Mouse (Mus musculus) embryonic facial prominence, embryonic 11.5 days (tissue): ENCODE data around the gene Olfr1416. TPM values are rescaled to one million over a fixed set of nuclear protein-coding genes. Genes with fewer than 3 reads are reported as not detected.

ENCODE experiments used
- ATAC-seq: fragments of 200-750 bp; cut with Nextera tagmentation; replicated peaks from 2 replicates; pipeline ENCODE4 v1.8.0; 2017; ENCODE audit warnings: low read depth; ENCODE audit not compliant: insufficient number of reproducible peaks, low FRiP score, low TSS enrichment
- DNase-seq: peaks from one replicate; pipeline ENCODE4 v3.0.0-alpha.2; 2015; ENCODE audit warnings: low spot score
- H3K27ac ChIP-seq: fragments of 300-500 bp; sonication (generic); replicated peaks from 2 replicates; pipeline ENCODE4 v1.5.1; 2014; ENCODE audit warnings: mild to moderate bottlenecking, low read depth, low read length, control low read depth
- H3K27me3 ChIP-seq: fragments of 300-500 bp; sonication (generic); 2 replicates; pipeline ENCODE4 v1.6.1; 2014; ENCODE audit warnings: mild to moderate bottlenecking, low read length, moderate library complexity, mixed read lengths; ENCODE audit not compliant: control insufficient read depth, insufficient read depth
- H3K36me3 ChIP-seq: fragments of 300-500 bp; sonication (generic); replicated peaks from 2 replicates; pipeline ENCODE4 v1.6.1; 2014; ENCODE audit warnings: low read depth, mild to moderate bottlenecking, low read length, moderate library complexity, mixed read lengths; ENCODE audit not compliant: control insufficient read depth, insufficient read depth
- H3K4me1 ChIP-seq: fragments of 300-500 bp; sonication (generic); 2 replicates; pipeline ENCODE4 v1.6.1; 2014; ENCODE audit warnings: low read length, mixed read lengths; ENCODE audit not compliant: control insufficient read depth, insufficient read depth
- H3K4me2 ChIP-seq: fragments of 300-500 bp; sonication (generic); 2 replicates; pipeline ENCODE4 v1.6.1; 2014; ENCODE audit warnings: low read depth, mild to moderate bottlenecking, control low read depth, low read length, moderate library complexity
- H3K4me3 ChIP-seq: fragments of 300-500 bp; sonication (generic); 2 replicates; pipeline ENCODE4 v1.5.1; 2014; ENCODE audit warnings: low read depth, low read length, control low read depth
- H3K9ac ChIP-seq: fragments of 300-500 bp; sonication (generic); replicated peaks from 2 replicates; pipeline ENCODE4 v1.6.1; 2014; ENCODE audit warnings: mild to moderate bottlenecking, control low read depth, low read length
- H3K9me3 ChIP-seq: fragments of 300-500 bp; sonication (generic); replicated peaks from 2 replicates; pipeline ENCODE4 v1.6.1; 2016; ENCODE audit warnings: mild to moderate bottlenecking, low read length, inconsistent platforms, mixed read lengths; ENCODE audit not compliant: control insufficient read depth
- WGBS: fragments of 180-500 bp; shearing (Covaris S2); extraction: QIAGEN DNeasy Blood & Tissue Kit; methylation state at CpG from one replicate; pipeline ENCODE4 v1.1.7; 2014; 5-methylcytosine and 5-hydroxymethylcytosine counted together
- polyA plus RNA-seq: library from polyadenylated mRNA; unstranded; fragments of >200 nt; fragmentation: Nextera tagmentation; extraction: Ambion mirVana; gene quantifications from 2 replicates; pipeline ENCODE4 v1.2.1, GENCODE M21; 2014

The Olfr1416 gene
- polyA plus RNA-seq, 1 experiment from 2014 or later: not detected

DNA sequence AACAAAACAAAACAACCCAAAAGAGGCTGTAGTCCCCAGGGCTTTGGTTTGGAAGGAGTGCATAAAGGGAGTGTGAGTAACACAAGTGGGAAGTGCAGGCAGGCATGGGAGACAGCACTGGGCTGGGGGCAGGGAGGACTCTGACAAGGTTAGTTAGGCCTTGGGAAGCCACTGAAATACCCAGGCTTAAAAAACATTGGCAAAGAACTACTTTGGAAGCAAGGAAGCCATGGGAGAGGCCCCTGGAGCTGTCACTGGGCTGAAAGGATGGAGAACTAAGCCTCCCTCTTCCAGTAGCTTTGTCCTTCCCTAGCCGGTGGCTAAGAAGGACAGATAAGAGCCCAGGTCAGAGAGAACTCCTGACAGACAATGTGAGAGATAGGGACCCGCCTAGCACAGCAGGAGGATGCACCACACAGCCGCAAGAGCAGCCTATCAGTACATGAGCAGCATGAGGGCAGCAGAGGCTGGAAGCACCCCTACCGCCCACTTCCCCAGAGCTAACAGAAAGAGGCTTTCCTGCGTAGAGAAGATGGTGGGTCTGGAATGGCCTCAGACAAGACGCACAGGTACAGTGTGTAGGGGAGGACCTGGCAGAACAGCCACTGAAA lies 43.4 kb downstream of the Olfr1416 start:
- Histone ChIP-seq H3K9me3 (no peaks in the 10 kb centered on the region), H3K4me3 (no peak overlapping the region), H3K27me3 (no peaks in the 10 kb centered on the region), H3K36me3 (peaks cover 4% of the 10 kb centered on the region; the same call in 1 of the 2 replicates), H3K9ac (no peak overlapping the region), H3K27ac (no peak overlapping the region), H3K4me2 (no peak overlapping the region), H3K4me1 (no peaks in the 10 kb centered on the region)
- no peak for ATAC-seq
- DNase-seq: no peak
- WGBS: 72% methylated on average over 6 of the region's 6 CpGs

DNA sequence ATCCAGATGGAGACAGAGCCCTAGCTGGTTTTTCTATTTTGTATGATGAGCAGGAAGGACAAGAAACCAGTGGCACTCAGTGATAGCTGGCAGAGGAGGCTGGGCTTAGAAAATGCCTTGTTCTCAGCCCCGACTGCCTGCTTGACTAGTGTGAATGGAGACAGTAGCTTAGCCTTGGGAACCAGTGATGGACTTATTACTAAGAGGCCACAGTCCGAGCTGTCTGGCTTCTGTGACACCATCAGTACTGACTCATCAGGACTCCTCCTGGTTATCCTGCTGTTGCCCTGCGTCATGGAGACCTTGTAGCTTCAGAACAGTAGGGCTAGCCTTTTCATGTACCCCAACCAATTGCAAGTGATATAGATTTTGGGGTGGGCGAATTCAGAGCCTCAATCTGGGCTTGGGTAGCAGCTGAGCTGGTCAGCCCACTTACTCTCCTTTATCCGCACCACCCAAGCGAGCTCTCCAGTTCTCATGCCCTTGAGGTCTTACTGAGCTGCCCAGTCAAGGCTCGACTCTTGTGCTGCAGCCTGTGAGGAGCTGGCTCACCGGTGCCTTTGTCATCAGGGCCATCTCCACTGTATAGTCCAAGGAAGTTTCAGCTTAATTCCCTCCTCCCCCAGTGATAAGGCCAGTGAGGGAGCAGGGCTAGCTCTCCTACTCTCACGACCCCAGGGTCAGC lies 44.7 kb downstream of the Olfr1416 start:
- Histone ChIP-seq H3K4me3 (no peak overlapping the region), H3K4me2 (no peak overlapping the region), H3K27ac (no peak overlapping the region), H3K36me3 (peaks cover 4% of the 10 kb centered on the region; the same call in 1 of the 2 replicates), H3K27me3 (no peaks in the 10 kb centered on the region), H3K9me3 (no peaks in the 10 kb centered on the region), H3K4me1 (no peaks in the 10 kb centered on the region), H3K9ac (no peak overlapping the region)
- WGBS: 86% methylated on average over 9 of the region's 9 CpGs
- no peak for ATAC-seq
- DNase-seq: no peak

DNA sequence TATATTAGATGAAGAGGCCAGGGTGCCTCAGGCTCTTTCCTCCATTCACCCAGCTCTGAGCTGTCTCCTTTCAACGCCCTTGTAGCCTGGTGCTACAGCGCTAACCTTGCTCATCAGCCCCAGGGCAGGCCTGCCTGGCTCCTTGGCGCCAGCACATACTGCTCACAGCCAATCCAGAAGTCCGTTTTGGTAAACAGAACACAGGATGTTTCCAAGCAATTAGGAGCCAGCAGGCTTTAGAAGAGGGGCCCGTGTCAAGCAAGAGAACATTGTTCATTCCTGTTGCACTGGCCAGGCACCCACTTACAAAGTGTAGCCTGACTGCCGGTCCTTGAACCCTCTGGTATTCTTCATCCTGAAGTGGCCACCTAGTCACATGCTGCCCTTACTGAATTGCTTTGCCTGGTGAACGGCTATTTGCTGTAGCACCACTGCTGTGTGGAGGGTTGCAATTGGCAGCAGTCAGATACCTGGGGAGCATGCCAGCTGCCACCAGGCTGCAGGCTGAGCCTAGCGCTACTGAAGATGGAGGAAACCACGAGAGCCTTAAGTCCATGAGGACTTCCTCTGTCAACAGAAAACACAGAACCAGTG lies 47.1 kb downstream of the Olfr1416 start:
- Histone ChIP-seq H3K9me3 (no peaks in the 10 kb centered on the region), H3K27me3 (no peaks in the 10 kb centered on the region), H3K9ac (no peak overlapping the region), H3K27ac (no peak overlapping the region), H3K36me3 (peaks cover 4% of the 10 kb centered on the region; the same call in 1 of the 2 replicates), H3K4me1 (no peaks in the 10 kb centered on the region), H3K4me2 (no peak overlapping the region), H3K4me3 (no peak overlapping the region)
- peak; percentile 14 for DNase-seq
- 39% methylated on average over 9 of the region's 9 CpGs for WGBS
- ATAC-seq: 0 out of 2 replicates have a peak, but pooled peaks have one; percentile 14

DNA sequence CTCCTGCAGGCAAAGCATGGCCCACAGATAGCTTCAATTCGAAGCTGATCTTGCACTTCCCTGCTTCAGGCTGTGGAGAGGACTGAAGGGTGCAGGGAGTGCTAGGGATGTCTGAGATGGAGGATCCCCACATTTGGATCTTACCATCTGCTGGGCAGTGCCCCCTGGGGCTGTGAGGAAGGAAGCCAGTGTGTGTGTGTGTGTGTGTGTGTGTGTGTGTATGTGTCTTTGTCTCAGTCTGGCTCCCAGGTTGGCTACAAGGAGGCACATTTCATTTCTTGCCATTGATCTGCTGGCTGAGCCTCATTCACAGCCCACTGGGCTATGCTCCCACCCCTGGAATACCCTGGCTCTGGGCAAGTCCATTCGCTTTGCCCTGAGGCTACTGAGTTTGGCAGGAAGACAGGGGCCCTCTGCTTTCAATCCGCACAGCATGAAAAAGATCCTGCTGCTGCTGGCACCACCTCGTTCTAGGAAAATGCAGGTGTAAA lies 48.0 kb downstream of the Olfr1416 start:
- DNase-seq (no peak), ATAC-seq (no peak)
- no peak overlapping the region for H3K9ac ChIP-seq
- no peaks in the 10 kb centered on the region for H3K4me1 ChIP-seq
- WGBS: 46% methylated on average over 4 of the region's 4 CpGs
- H3K27me3 ChIP-seq: no peaks in the 10 kb centered on the region
- H3K4me3 ChIP-seq: no peak overlapping the region
- H3K36me3 ChIP-seq: peaks cover 4% of the 10 kb centered on the region; the same call in 1 of the 2 replicates
- no peak overlapping the region for H3K27ac ChIP-seq
- no peaks in the 10 kb centered on the region for H3K9me3 ChIP-seq
- no peak overlapping the region for H3K4me2 ChIP-seq

DNA sequence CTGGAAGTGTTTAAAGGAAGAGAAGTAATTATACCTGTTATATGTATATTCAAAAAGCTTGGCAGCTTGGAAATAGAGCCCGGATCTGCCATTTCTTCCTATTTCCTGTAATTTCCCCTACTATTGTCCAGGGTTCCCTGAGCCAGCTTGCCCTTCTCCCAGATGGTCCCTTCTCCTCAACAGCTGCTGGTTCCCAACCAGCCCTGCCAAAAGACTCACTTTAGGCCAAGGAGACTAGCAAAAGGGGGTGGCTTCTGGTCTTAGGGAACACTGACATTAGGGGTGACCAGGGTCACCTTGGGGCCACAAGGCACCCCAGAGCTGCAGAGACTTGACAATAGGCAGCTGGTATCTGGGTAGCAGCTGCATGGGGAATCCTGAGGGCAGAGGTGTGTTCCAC lies 49.9 kb downstream of the Olfr1416 start:
- Histone ChIP-seq H3K9ac (no peak overlapping the region), H3K27ac (no peak overlapping the region), H3K4me2 (no peak overlapping the region), H3K9me3 (no peaks in the 10 kb centered on the region), H3K36me3 (peaks cover 4% of the 10 kb centered on the region; the same call in 1 of the 2 replicates), H3K27me3 (no peaks in the 10 kb centered on the region), H3K4me1 (no peaks in the 10 kb centered on the region), H3K4me3 (no peak overlapping the region)
- WGBS: 56% methylated on average over 1 of the region's 1 CpGs
- no peak for ATAC-seq
- DNase-seq: no peak

DNA sequence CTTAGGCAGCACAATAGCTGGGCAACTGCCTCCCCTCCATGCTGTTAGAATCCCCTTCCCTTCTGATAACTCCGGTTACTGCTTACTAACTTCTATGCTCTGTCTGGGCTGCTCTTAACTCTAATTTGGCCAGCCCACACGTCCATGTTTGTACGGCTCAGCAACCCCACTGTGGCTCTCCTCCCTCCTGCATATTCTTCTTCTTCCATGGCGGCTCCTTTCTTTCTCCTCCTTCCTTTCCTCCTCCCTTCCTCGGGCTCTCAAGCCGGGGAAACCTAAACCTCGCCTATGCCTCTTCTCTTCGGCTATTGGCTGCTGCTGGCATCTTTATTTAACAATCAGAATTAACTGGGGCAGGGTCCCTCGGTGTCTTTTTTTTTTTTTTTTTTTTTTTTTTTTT lies 52.1 kb downstream of the Olfr1416 start:
- no peaks in the 10 kb centered on the region for H3K36me3 ChIP-seq
- H3K27ac ChIP-seq: no peak overlapping the region
- WGBS: 77% methylated on average over 9 of the region's 9 CpGs
- no peak for ATAC-seq
- H3K4me1 ChIP-seq: no peaks in the 10 kb centered on the region
- DNase-seq: no peak
- no peak overlapping the region for H3K4me3 ChIP-seq
- no peak overlapping the region for H3K4me2 ChIP-seq
- no peaks in the 10 kb centered on the region for H3K9me3 ChIP-seq
- no peak overlapping the region for H3K9ac ChIP-seq
- no peaks in the 10 kb centered on the region for H3K27me3 ChIP-seq

DNA sequence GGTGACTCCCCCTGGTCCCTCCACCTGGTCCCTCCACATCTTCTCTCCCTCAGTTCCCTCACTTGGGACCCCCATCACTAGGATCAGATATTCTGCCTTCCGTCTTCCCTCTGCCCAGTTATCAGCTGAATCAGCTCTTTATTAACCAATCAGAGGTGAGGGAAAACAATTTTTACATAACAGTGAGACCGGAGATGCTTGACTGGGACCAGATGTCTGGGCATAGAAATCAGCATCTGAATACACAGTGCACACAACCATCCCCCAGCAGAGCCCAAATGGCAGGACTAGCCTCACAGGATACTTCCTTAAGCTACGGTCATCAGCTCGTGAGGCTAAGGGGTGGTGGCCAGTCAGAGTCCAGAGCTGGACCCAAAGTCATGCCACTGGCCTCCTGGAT lies 52.8 kb downstream of the Olfr1416 start:
- DNase-seq: peak; percentile 69
- no peak overlapping the region for H3K27ac ChIP-seq
- 0 out of 2 replicates have a peak, but pooled peaks have one; percentile 14 for ATAC-seq

DNA sequence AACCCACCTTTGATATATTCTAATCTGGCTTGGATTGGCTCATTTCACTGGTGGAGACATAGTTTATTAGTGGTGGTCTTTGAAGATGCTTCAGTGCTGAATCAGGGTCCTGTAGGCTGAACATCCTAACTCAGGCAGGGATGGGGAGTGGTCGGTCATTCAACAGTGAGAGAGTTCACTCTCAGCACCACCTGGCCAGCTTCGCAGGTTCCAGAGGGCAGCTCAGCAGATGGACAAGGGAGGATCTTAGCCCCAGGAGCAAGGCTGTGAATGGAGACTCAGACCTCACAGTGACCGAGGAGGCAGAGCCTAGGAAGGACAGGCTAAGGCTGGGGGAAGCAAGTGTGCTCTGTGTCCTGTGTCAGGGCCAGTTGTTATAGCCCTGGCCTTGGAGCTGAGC lies 53.5 kb downstream of the Olfr1416 start:
- ATAC-seq (no peak), DNase-seq (no peak)
- H3K36me3 ChIP-seq: no peaks in the 10 kb centered on the region
- no peak overlapping the region for H3K27ac ChIP-seq
- H3K9me3 ChIP-seq: no peaks in the 10 kb centered on the region
- no peak overlapping the region for H3K4me2 ChIP-seq
- no peaks in the 10 kb centered on the region for H3K27me3 ChIP-seq
- H3K4me3 ChIP-seq: no peak overlapping the region
- no peak overlapping the region for H3K9ac ChIP-seq
- 73% methylated on average over 3 of the region's 3 CpGs for WGBS
- no peaks in the 10 kb centered on the region for H3K4me1 ChIP-seq

More for the DNA sequence above, 52.8 kb downstream of the Olfr1416 start:
- Histone ChIP-seq H3K4me3 (no peak overlapping the region), H3K9me3 (no peaks in the 10 kb centered on the region), H3K27me3 (no peaks in the 10 kb centered on the region), H3K9ac (no peak overlapping the region), H3K4me1 (no peaks in the 10 kb centered on the region), H3K36me3 (no peaks in the 10 kb centered on the region), H3K4me2 (no peak overlapping the region)
- WGBS: 31% methylated on average over 4 of the region's 4 CpGs
